Mouse (Mus musculus) urinary bladder, adult 18-20 months (tissue): ENCODE data around the gene Fam3b.
A peak's percentile ranks its signal among the peaks of the same experiment; 100 is the strongest.

Experiments used
- DNase-seq, 2 experiments: peaks; one replicate each; pipeline ENCODE4 v3.0.0; 2022; ENCODE audit warnings: low spot score in 2 of 2, mixed read lengths in 2 of 2

The Fam3b gene

GRCm38 (mm10) chr16:97492369-97492768 lies 22.2 kb downstream of the Fam3b start:
- DNase-seq, result peak in 1 of 2 experiments; percentile 45

DNA sequence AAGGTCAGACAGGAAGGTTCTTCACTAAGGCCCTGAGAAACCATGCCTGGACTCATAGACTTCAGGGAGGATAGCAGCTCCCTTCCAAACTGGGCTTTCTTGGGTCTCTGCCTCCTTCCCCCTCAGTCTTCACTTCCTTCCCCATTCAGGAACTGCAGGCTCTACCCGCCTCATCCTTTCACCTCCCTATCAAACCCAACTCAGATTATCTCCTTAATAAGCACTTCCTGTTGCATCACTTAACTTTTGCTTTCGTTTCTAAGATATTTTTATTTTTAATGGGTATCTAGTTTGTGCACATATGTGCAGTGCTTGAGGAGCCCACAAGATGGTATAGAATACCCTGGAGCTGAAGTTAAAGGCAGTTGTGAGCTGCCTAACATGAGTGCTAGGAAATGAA lies 36.0 kb downstream of the Fam3b start:
- no peak for DNase-seq

DNA sequence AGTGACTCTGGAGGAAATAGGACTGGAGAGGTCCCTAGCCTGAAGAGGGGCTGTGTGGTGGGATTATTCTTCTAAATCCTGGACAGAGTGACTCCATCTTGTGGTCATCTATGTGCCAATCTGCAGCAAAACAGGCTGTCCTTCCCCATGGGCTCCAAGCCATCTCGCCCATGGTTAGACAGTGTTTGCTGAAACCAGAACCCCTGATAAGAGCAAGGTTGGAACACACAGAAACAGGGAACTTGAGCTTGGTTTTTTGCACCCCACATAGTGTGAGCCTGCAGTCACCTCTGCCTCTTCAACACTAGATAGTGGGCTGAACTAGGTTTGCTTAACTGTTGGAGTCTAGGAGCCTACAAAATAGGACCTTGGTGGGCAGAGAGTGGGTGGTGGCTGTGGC lies 38.1 kb downstream of the Fam3b start:
- no peak for DNase-seq

DNA sequence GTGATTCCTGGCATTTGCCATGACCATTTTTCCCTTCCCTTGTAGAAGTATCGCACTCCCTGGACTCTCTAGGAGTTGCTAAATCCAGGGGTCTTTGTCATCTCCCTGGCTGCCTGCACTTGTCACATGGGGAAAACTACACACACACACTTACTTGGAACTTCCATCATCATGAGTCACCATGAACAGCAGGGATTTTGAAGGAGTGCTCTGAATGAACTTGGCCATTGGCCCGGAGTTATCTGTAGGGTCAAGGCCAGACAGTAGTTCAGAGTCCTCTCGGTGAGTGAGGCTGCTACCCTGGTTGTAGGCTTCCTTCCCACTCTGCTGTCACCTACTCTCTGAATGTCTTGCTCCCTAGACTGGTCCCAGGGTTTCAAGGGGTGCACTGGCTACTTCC lies 39.0 kb downstream of the Fam3b start:
- DNase-seq, result no peak

GRCm38 (mm10) chr16:97474671-97475070 lies 39.9 kb downstream of the Fam3b start:
- no peak for DNase-seq

- no peak for DNase-seq
Observed at GRCm38 (mm10) chr16:97467993-97468791, 46.4 kb downstream of the Fam3b start.

DNA sequence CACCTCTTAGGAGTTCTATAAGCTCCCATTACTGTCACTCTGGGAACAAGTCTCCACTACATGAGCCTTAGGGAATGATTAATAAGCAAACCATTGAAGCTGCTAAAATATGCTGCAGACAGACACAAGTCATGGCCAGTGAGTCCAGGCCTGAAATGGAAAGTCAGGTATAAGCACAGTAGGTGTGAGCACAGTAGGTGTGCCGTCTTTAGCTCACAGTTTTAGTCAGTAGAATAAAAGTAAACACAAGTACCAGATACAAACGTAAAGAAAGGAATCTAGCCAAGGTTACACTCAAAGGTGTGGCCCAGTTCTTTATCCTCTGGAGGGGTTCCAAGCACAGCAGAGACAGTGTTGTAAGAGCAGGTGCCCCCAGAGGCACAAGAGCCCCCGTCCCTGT lies 47.1 kb downstream of the Fam3b start:
- DNase-seq, result no peak

DNA sequence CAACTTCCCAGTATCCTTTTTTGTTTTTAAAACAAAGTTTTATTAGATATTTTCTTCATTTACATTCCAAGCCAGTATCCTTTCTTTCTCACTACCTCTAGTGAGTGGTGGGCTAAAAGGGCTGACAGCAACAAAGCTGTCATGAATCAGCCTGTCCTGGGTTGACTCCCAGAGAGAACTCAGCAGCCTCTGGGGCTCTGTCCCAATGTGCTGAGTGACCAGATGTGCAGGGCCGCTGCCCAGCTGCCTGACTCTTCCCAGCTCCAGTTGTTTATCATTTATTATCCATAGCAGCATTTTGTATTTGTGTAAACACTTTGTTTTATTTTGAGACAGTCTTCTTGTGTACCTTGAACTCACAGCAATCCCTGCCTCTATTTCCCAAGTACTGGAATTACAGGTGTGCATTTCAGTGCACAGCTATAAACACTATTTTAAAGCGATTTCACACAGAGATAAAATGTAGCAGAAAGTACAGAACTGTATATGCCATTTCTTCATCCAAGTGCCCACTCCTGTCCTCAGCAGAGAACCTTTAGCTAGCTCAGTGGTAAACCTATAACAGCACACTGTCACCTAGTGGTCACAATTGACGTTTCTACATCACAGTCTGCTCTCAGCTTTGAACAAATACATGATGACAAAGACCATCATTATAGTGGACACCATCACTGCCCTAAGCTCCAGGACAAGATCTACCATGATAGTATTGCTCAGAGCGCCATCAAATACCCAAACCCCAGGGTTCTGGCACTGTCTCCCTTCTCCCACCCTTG lies 48.2 kb downstream of the Fam3b start:
- no peak for DNase-seq

DNA sequence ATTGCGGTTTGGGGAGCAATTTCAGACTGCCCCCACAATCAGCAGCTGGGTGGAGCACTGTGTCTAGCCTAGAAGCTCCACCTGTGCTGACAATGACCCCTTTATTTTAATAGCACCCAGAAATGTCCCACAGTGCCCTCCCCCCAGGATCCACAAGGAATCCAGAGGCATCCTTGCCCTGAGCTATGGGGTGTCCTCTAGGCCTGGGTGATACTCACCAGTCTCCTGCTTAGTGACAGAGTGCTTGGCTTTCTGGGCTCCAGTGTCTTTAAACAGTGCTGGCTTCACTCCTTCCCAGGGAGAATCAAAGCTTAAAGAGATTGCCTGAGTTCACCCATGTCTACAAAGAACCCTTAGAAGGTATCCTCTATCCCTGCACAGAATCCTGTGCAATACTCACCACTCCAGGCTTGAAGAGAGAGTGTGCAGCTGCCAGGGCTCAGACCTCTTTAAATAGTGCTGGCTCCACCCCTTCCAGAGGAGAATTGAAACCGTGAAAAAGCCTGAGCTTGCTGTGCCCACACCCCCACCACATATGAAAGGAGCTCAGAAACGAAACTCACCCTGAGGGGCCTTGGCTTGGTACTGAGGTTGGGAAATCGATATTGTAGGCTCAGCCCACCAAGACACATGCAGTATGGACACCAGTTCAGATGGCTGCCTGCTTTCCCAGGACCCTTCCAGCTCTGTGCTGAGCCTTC lies 52.0 kb downstream of the Fam3b start, which contains the start of gene Mx1:
TSS of gene Mx1 (minus strand) at position 427 of the 701 bp plus-strand sequence.
- no peak for DNase-seq

DNA sequence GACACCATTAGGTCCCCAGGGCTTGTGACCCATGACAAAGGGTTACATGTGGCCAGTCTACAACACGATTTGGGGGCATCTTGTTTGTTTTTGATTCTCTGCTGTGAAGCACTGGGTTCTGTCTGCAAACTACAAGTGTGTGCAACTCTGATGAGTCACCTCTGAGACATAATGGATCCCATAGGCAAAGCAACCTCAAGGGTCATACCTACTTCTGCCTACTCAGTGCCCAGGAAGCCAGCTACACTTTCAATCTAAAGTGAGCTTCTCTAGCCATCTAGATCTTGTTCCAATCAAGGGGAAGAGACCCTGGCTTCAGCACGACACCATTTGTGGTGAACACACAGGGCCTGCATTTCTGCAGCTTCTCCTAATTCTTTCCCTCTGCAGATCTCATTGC lies 53.3 kb downstream of the Fam3b start:
- no peak for DNase-seq

DNA sequence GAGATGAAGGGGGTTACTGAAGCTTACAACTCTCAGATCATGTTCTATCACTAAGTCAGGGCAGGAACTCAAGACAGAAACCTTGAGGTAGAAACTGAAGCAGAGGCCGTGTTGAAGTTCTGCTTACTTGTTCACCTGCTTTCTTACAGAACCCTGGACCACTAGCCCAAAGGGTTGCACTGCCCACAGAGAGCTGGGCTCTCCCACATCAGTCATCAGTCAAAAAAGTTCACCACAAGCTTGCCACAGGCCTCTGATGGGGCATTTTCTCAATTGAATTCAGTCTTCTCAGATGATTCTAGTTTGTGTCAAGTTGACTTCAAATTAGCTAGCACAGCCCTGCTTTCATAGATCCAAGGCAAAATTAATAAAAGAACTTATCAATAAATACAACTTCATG lies 54.8 kb downstream of the Fam3b start:
- DNase-seq, result no peak

GRCm38 (mm10) chr16:97447386-97447785 lies 67.2 kb downstream of the Fam3b start:
- DNase-seq, result no peak

DNA sequence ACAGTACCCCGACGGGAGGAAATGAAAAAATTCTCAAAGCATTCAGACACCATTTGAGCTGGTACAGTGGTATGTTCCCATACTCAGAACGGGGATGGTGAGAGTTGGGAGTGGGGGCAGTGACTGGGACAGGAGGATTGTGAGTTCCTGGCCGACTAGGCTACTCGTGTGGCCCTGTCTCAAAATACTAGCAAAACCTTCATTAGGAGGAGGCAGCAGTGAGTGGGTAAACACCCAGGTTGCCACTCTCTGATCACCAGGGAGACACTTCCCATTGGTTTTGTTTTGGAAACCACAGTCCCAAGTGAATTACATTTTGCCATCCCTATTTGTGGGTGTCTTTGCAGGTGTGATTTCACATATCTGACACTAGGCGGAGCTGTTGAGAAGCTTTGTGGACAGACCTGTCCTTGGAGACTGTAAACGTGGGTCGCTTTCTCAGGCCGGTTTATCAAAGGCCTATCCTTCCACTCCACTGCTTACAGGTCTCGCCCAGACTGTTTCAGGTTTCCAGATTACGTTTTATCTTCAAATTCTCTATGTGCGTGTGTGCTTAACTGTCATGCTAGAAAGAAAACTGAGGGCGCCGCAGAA lies 70.8 kb downstream of the Fam3b start:
- peak in 1 of 2 experiments; percentile 25 for DNase-seq

GRCm38 (mm10) chr16:97441967-97442366 lies 72.6 kb downstream of the Fam3b start:
- no peak for DNase-seq

DNA sequence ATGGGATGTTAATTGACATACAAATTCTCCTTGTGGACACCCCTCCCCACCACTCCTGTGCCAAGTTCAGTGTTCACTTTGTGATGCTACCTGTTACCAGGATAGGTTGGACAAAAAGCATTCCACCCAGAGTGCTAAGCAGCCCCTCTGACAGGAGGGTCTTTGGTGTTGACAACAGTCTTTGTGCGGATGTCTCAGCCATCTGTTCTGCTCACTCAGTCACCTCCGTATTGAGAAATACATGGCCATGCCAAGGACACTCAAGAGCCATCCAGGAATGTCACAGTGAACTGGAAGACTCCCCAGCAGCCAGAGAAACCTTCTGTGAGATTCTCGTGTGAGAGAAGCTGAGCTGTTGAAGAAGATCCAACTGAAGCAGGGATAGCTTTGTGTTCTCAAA lies 76.4 kb downstream of the Fam3b start:
- DNase-seq, result no peak

GRCm38 (mm10) chr16:97437448-97438056 lies 77.1 kb downstream of the Fam3b start:
- no peak for DNase-seq

GRCm38 (mm10) chr16:97434206-97434605 lies 80.4 kb downstream of the Fam3b start:
- no peak for DNase-seq

DNA sequence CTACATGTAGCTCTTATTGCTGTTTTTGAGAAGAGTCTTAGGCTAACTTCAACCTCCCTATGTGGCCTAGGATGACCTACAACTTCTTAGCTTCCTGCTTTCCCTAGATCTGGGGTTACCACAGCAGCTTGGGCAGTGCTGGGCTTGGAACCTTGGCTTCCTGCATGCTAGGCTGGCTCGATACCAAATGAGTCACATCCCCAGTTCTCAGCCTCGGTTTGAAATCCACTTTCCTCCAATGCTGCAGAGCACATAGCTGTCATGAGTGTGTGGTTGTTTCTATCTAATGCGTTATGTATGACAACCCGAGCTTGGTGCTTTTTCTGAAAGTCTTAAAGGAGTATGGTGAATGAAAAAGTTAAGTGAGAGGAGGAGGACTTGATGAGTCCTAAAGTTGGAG lies 83.3 kb downstream of the Fam3b start:
- DNase-seq, result peak in 1 of 2 experiments; percentile 29

GRCm38 (mm10) chr16:97430091-97430490 lies 84.5 kb downstream of the Fam3b start:
- no peak for DNase-seq

DNA sequence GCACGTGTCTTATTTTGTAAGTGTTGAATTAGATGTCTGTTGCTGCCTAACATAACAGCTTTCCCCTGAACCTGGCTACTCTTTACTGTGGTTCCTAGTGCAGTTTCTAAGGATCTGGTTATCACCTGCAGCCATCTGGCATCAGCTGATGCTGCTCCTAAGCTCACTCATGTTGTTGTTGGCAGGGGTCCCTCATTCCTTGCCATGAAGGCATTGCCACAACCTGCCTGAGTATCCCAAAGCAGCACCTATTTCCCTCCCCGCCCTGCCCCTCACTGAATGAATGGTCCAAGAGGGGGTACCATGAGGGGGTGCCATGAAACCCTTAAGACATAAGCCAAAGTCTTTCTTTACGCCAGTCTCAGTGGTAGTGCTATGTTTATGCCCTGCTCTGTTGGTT lies 86.6 kb downstream of the Fam3b start:
- DNase-seq, result no peak

- no peak for DNase-seq
Observed at GRCm38 (mm10) chr16:97423627-97424026, 91.0 kb downstream of the Fam3b start.

DNA sequence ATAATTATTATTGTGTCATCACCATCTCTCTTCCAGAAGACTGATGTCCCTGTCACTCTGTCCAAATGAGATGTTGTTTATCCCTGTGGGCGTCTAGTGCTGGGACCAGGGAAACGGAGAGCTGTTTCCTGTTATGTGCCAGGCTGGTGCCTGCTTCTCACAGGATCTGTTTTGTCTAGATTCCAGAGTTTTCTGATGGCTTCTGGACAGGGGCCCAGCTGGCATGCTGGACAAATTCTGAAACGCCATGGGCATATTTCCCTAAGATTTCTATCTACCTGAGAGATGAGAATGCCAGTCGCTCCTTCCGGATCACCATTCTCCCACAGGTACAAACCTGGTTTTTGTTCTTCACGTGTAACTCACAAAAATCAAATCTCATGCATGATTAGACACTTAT lies 92.9 kb downstream of the Fam3b start:
- no peak for DNase-seq
